Mouse (Mus musculus) spleen, postnatal 14 days (tissue): ENCODE results near the gene Prpf3.
"Not testable (repeated sequence)": the region's sequence is repeated elsewhere in the genome, so short reads cannot be mapped to it uniquely, and the experiment has no call there.

ENCODE experiments used
- DNase-seq, 2 experiments: peaks; one replicate each; pipeline ENCODE4 v3.0.0; 2021 to 2022; ENCODE audit warnings: low spot score in 2 of 2

The Prpf3 gene

GRCm38 (mm10) chr3:95881979-95882815 is 26.5 kb upstream of the Prpf3 start, which contains the start of gene Ciart:
Gene Ciart, minus strand, starts transcription at chr3:95882251.
- peak; percentile 66 to 70 for DNase-seq

GRCm38 (mm10) chr3:95879063-95879462 is 23.4 kb upstream of the Prpf3 start:
- no peak for DNase-seq

GRCm38 (mm10) chr3:95872048-95872447 is 16.4 kb upstream of the Prpf3 start:
- DNase-seq, result no peak

GRCm38 (mm10) chr3:95871392-95871867 is 15.7 kb upstream of the Prpf3 start, which contains the start of gene Mrps21:
Gene Mrps21, minus strand, starts transcription at chr3:95871519.
- peak; percentile 67 to 75 for DNase-seq

- no peak for DNase-seq
These were observed 15.3 kb upstream of the Prpf3 start for GRCm38 (mm10) chr3:95870976-95871375.

- no peak for DNase-seq
These were observed 11.7 kb upstream of the Prpf3 start for GRCm38 (mm10) chr3:95867408-95867807.

GRCm38 (mm10) chr3:95866071-95866470 is 10.4 kb upstream of the Prpf3 start:
- DNase-seq, result no peak

GRCm38 (mm10) chr3:95865571-95865970 is 9.9 kb upstream of the Prpf3 start:
- DNase-seq, result no peak

- DNase-seq, result no peak
These were observed 9.4 kb upstream of the Prpf3 start for GRCm38 (mm10) chr3:95865050-95865449.

- DNase-seq, result no peak
These were observed 7.9 kb upstream of the Prpf3 start for GRCm38 (mm10) chr3:95863578-95863977.

- peak in 1 of 2 experiments; percentile 78 for DNase-seq
These were observed 6.1 kb upstream of the Prpf3 start for GRCm38 (mm10) chr3:95861796-95862195.

GRCm38 (mm10) chr3:95861216-95861615 is 5.5 kb upstream of the Prpf3 start:
- peak in 1 of 2 experiments; percentile 24 for DNase-seq

- no peak for DNase-seq
These were observed 4.6 kb upstream of the Prpf3 start for GRCm38 (mm10) chr3:95860323-95860722.

GRCm38 (mm10) chr3:95858278-95858677 is 2.6 kb upstream of the Prpf3 start:
- not testable (repeated sequence) for DNase-seq

- DNase-seq, result not testable (repeated sequence)
These were observed 1.4 kb upstream of the Prpf3 start for GRCm38 (mm10) chr3:95857050-95857449.

GRCm38 (mm10) chr3:95856115-95856514 is 430 bp upstream of the Prpf3 start:
- no peak for DNase-seq

- no peak for DNase-seq
These were observed 4.4 kb downstream of the Prpf3 start for GRCm38 (mm10) chr3:95851317-95851716.

- no peak for DNase-seq
These were observed 5.1 kb downstream of the Prpf3 start for GRCm38 (mm10) chr3:95850611-95851010.

- DNase-seq, result no peak
These were observed 13.0 kb downstream of the Prpf3 start for GRCm38 (mm10) chr3:95842503-95843214.

- DNase-seq, result no peak
These were observed 16.4 kb downstream of the Prpf3 start for GRCm38 (mm10) chr3:95839250-95839649.

GRCm38 (mm10) chr3:95829053-95829452 is 26.6 kb downstream of the Prpf3 start:
- no peak for DNase-seq

GRCm38 (mm10) chr3:95826275-95826674 is 29.4 kb downstream of the Prpf3 start:
- DNase-seq, result no peak
